Mouse (Mus musculus): Measurements from ENCODE around the gene Twf2.

DNA sequence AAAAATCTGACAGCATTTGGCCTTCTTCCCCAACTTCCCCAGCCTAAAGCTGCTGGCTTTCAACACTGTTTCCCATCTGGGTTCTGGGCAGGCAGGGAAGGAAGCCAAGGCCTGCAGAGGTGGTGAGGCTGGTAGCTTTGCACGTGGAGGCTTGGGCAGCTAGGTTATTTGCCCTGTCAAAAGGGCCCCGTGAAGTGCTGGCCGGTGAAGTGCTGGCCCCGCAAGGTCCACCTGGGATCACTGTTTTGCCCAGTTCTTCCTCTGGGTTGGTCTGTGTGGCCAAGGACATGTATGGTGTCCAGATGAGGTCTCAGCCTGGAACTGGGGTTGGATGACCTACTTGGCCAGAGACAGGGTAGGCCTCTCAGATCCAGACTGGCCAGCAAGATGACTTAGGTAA, 7.0 kb downstream of the Twf2 start:
- TF ChIP-seq CTCF (conservative IDR thresholded peaks at IDR 0.05; ENCODE audit: insufficient read depth, insufficient read length, low read depth, low read length) (no peak), POLR2A (IDR thresholded peaks at IDR 0.05; ENCODE audit: low read depth, low read length) (no peak)

Data from kidney, adult 2 months (tissue).